Mouse (Mus musculus): Measurements from ENCODE around the gene Zfp945. TPM values are rescaled to one million over a fixed set of nuclear protein-coding genes. Genes with fewer than 3 reads are reported as not detected.

The Zfp945 gene
- polyA plus RNA-seq (2017; shearing (Covaris generic)): 15.3 TPM

DNA sequence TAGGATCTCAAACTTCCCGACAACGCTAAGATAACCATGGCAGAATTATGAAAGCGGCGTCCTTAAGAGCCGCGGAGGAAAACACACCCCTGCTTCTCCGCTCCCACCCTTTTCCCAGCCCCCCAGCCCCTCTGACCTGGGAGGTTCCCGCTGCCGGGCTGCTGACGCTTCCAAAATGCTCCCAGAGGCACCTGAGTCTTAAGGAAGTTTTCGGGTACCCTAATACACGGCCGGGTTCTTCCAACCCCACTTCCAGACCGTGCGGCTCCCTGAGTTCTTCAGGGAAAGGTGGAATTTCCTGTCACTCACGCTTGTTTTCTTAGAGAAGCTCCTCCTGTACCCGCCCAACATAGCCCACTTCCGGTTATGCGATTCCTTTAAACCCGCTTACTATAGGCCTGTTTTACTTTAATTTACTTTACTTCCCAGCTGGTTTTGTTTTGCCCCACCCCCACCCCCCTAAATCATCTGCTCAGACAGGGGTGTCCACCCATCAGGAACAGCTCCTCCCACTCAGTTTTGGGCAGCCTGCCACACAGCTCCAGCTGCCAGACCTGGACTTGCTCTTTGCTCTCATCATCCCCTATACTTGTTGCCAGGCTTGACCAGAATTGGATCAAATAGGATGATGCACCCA is at the start of gene Zfp945:
TSS of gene Zfp945 (minus strand) at position 290 of the 637 bp plus-strand sequence.

Other genes starting within 250 kb of the Zfp945 start
- gene Vmn2r113, start 75.8 kb upstream of the Zfp945 start, polyA plus RNA-seq (2017; shearing (Covaris generic)): 0.16 TPM
- not detected for gene Vmn2r-ps130, start 194.0 kb upstream of the Zfp945 start, polyA plus RNA-seq (2017; shearing (Covaris generic))